Mouse (Mus musculus) heart, adult 2 months (tissue): ENCODE results near the gene Pfn3. TPM values are rescaled to one million over a fixed set of nuclear protein-coding genes. Genes with fewer than 3 reads are reported as not detected.

ENCODE experiments used
- DNase-seq, 2 experiments: peaks; one replicate each; pipeline ENCODE4 v3.0.0; 2021
- H3K27ac ChIP-seq: fragments of 200-600 bp; 2 replicates; pipeline ENCODE4 v1.8.1; 2022
- H3K27me3 ChIP-seq: fragments of 200-500 bp; 2 replicates; pipeline ENCODE4 v1.6.1; 2012; ENCODE audit warnings: mild to moderate bottlenecking, low read length, inconsistent platforms, mixed read lengths; ENCODE audit not compliant: control insufficient read depth, insufficient read depth
- H3K36me3 ChIP-seq: fragments of 200-500 bp; 2 replicates; pipeline ENCODE4 v1.6.1; 2012; ENCODE audit warnings: low read length, inconsistent platforms; ENCODE audit not compliant: control insufficient read depth, insufficient read depth
- H3K4me1 ChIP-seq: fragments of 200-500 bp; 2 replicates; pipeline ENCODE4 v1.6.1; 2011; ENCODE audit warnings: low read length; ENCODE audit not compliant: control insufficient read depth, insufficient read depth
- H3K4me3 ChIP-seq: fragments of 200-600 bp; 2 replicates; pipeline ENCODE4 v1.8.1; 2022
- H3K79me2 ChIP-seq: fragments of 200-500 bp; replicated peaks from 2 replicates; pipeline ENCODE4 v1.6.1; 2012; ENCODE audit warnings: mild to moderate bottlenecking, inconsistent platforms, low read length, moderate library complexity, mixed read lengths; ENCODE audit not compliant: control insufficient read depth, insufficient read depth
- H3K9ac ChIP-seq: fragments of 200-500 bp; 2 replicates; pipeline ENCODE4 v1.6.1; 2012; ENCODE audit warnings: low read depth, mild to moderate bottlenecking, control low read depth, inconsistent platforms, low read length, mixed read lengths
- CTCF ChIP-seq: fragments of 200-600 bp; IDR thresholded peaks from 2 replicates; pipeline ENCODE4 v1.8.1; 2022; ENCODE audit warnings: antibody characterized with exemption, mild to moderate bottlenecking, moderate library complexity
- EP300 ChIP-seq: fragments of 200-500 bp; IDR thresholded peaks from 2 replicates; pipeline ENCODE4 v1.6.1; 2011; ENCODE audit warnings: low read depth, low read length, control low read depth; ENCODE audit not compliant: insufficient read depth
- POLR2A ChIP-seq: fragments of 200-500 bp; IDR thresholded peaks from 2 replicates; pipeline ENCODE4 v1.6.1; 2011; ENCODE audit warnings: mild to moderate bottlenecking, low read depth, low read length, control low read depth; ENCODE audit not compliant: insufficient read depth
- WGBS: fragments of 180-500 bp; shearing (Covaris S2); methylation state at CpG from one replicate; pipeline ENCODE4 v1.1.7; 2018; 5-methylcytosine and 5-hydroxymethylcytosine counted together
- intact Hi-C: fragments of 180-260 bp; cut with DNase I; formaldehyde crosslinking; loops from one replicate; pipeline ENCODE4 v1.15.1; 2025
- polyA plus RNA-seq: library from polyadenylated mRNA; depleted of rRNA; stranded (reverse); fragments of >200 nt; gene quantifications from 2 replicates; pipeline ENCODE4 v1.2.3, GENCODE M21; 2012
- total RNA-seq, 2 experiments: library from RNA; stranded (reverse); gene quantifications; 2 replicates each; pipeline ENCODE4 v1.2.3; 2021

The Pfn3 gene
- total and polyA plus RNA-seq, 3 experiments = not detected

DNA sequence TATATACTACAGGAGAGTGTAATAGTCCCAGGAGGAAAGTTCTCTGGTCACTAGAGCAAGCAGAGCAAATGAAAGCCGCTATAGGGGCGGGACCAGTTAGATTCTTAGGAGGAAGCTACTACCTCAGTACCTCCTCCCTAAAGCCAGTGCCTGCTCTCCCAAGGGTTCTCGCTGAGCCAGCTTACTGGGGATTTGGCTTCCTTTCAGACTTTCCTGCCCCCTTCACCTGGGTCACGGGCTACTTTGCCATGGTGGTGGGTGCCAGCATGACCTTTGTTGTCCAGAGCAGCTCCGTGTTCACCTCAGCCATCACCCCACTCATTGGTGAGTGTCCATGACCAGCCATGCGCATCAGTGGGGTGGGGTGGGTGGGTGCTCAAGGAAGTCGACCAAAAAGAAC, 3.2 kb downstream of the Pfn3 start:
- no peaks in the 10 kb centered on the region for H3K36me3 ChIP-seq
- peaks cover 3% of the 10 kb centered on the region for H3K27me3 ChIP-seq
- H3K9ac ChIP-seq = no peak overlapping the region
- DNase-seq = no peak
- H3K4me3 ChIP-seq = no peak overlapping the region
- TF ChIP-seq CTCF (no peak), POLR2A (no peak), EP300 (no peak)
- H3K4me1 ChIP-seq = no peaks in the 10 kb centered on the region
- WGBS = 73% methylated on average over 7 of the region's 7 CpGs
- H3K79me2 ChIP-seq = no peaks in the 10 kb centered on the region
- intact Hi-C loops = no loop called here
- no peak overlapping the region for H3K27ac ChIP-seq

DNA sequence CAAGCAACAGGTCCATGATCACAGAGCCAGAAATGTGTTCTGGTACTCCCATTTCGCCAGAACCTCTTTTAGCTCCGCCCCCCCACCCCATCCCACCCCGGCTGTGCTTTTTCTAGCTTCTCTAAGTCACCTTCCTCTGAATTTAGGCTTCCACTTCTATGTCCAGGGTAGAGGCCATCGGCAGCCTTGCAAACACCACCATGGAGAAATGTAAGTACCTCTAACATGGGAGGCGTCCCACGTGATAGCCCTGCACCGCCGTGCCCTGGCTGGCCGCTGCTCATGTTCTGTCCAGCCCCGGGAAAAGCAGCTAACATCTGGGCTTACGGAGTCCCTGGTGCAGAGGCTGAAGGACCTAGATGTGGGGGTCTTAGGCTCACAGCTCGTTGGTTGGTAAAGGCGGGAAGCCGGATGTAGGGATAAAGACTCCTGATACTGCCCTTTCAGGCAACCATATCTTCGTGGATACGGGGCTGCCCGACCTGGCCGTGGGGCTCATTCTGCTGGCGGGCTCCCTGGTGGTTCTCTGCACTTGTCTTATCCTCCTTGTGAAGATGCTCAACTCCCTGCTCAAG, 6.4 kb downstream of the Pfn3 start:
- no peak for DNase-seq
- TF ChIP-seq CTCF (no peak), POLR2A (no peak), EP300 (no peak)
- Histone ChIP-seq H3K9ac (no peak overlapping the region), H3K4me1 (no peaks in the 10 kb centered on the region), H3K27ac (no peak overlapping the region), H3K27me3 (no peaks in the 10 kb centered on the region; the same call in 1 of the 2 replicates), H3K79me2 (no peaks in the 10 kb centered on the region), H3K4me3 (no peak overlapping the region), H3K36me3 (no peaks in the 10 kb centered on the region)
- intact Hi-C loops = no loop called here
- WGBS = 74% methylated on average over 19 of the region's 19 CpGs

DNA sequence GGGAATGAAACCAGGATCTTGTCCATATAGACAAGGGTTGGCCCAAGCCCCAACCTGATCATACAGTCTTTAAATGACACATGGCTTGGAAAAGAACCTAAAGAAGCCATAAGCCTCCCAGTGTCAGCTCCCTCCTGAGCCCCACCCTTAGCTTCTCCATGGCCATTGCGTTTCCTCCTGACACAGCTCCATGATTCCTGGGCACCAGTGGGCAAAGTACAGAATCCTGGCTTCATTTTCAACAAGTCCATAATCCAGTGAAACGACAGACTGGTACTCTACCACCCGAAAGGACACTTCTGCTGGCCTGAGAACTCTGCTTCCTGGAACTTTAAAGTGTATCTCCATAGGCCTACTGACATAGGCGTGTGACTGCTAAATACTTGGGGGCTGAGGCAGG, 7.7 kb downstream of the Pfn3 start:
- no peak for DNase-seq
- no peaks in the 10 kb centered on the region for H3K4me1 ChIP-seq
- intact Hi-C loops = no loop called here
- WGBS = 79% methylated on average over 4 of the region's 4 CpGs
- H3K27ac ChIP-seq = no peak overlapping the region
- no peak for TF ChIP-seq CTCF
- TF ChIP-seq POLR2A = no peak
- no peak for TF ChIP-seq EP300
- H3K79me2 ChIP-seq = no peaks in the 10 kb centered on the region
- no peak overlapping the region for H3K4me3 ChIP-seq
- no peaks in the 10 kb centered on the region for H3K36me3 ChIP-seq
- no peaks in the 10 kb centered on the region; the same call in 1 of the 2 replicates for H3K27me3 ChIP-seq
- H3K9ac ChIP-seq = no peak overlapping the region

DNA sequence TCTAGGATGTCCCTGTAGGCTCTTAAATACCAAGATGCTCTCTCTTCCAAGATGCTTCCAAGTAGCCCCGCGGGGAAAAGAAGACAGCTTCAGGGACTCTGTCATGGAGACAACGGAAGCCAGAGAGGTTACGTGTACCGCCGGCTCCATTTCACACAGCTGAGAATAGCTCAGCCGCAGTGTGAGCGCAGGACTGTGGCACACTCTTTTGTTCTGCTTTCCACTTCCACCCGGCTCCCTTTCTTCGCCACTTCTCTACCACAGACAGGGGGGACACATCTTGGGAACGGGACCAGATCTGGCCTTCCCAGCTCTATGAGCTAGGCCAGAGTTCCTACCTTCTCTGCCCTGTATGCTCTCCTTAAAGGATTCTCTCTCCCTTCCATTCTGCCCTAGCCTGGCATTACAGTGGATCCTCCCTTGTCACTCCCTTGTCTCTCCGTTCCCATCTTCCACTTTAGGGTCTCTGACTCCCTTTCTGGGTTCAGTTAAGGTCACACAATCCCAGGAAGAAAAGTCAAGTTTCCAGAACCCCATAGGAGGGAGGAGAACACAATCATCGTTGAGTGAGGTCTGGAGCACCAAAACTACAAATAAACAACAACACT, 9.1 kb downstream of the Pfn3 start:
- 50% methylated on average over 13 of the region's 13 CpGs for WGBS
- intact Hi-C loops = loop anchor here (1.0 kb wide), 3 partner anchors 65 to 131 kb away; no protein-coding TSS in a partner anchor
- Histone ChIP-seq H3K9ac (no peak overlapping the region), H3K27me3 (no peaks in the 10 kb centered on the region; the same call in 1 of the 2 replicates), H3K4me1 (no peaks in the 10 kb centered on the region), H3K36me3 (no peaks in the 10 kb centered on the region), H3K79me2 (no peaks in the 10 kb centered on the region), H3K4me3 (no peak overlapping the region), H3K27ac (no peak overlapping the region)
- DNase-seq = peak in 1 of 2 experiments; percentile 27
- no peak for TF ChIP-seq CTCF
- no peak for TF ChIP-seq EP300

DNA sequence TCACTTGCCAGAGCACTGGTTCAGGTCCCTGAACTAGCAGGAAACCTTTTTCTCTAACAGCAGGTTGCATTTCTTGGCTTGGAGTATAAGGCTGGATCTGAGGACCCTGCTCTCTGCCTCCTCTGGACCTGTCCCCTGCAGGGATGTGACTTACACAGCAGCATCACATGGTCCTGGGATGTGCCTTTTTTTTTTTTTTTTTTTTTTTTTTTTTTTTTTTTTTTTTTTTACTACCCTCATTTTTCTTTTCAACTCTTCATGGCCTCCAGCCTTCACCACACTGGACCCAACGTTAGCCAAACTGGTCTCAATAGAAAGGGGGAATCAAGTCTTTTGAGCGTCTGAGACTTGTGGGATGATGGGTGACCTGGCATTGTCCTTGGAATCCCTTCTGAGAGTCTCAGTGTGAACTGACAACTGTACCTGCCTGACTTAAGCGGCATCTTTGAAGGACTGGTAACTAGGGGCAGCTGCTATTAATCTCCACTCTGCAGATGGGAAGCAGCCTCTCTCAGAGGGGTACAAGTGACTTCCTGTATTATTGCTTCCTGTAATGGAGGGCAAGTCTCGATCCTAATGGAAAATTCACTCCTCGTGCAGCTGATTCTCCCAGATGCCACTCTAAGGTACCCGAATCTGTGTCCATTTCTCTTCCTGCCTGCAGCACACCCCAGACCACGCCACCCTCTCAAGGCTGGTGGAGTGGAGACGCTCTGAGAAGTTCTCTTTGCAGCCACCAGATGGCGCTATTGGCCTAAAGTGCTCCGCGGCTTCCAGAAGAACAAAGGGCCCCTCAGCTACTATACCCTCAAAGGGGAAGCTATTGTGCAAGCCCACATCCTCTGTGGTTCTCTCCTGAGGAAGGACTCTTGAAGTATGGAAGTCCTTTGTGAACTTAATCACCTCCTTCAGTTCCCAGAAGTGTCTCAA, 9.9 kb downstream of the Pfn3 start:
- no peaks in the 10 kb centered on the region for H3K79me2 ChIP-seq
- intact Hi-C loops = loop anchor here (1.0 kb wide), 3 partner anchors 66 to 132 kb away; no protein-coding TSS in a partner anchor
- no peaks in the 10 kb centered on the region; the same call in 1 of the 2 replicates for H3K27me3 ChIP-seq
- H3K4me1 ChIP-seq = no peaks in the 10 kb centered on the region
- no peaks in the 10 kb centered on the region for H3K36me3 ChIP-seq
- H3K4me3 ChIP-seq = no peak overlapping the region
- 11% methylated on average over 11 of the region's 11 CpGs for WGBS
- TF ChIP-seq EP300 (peak; percentile 56; the same call in 1 of the 2 replicates), CTCF (peak; percentile 100), POLR2A (no peak)
- no peak overlapping the region for H3K27ac ChIP-seq
- H3K9ac ChIP-seq = no peak overlapping the region
- DNase-seq = peak; percentile 80 to 82
